Mouse (Mus musculus): ENCODE measurements around the gene Atxn7l3. TPM values are rescaled to one million over a fixed set of nuclear protein-coding genes. Genes with fewer than 3 reads are reported as not detected.

Atxn7l3 gene
- total and polyA plus RNA-seq, 3 experiments, result 24.0 to 60.0 (median 29.9) TPM

- ATAC-seq (ENCODE audit: extremely low read depth, insufficient number of reproducible peaks, low FRiP score, poor library complexity, severe bottlenecking) (no peak), DNase-seq (ENCODE audit: low spot score) (no peak)
- no peak overlapping the region for H3K4me3 ChIP-seq (ENCODE audit: low read depth, low read length)
Observed at GRCm38 (mm10) chr11:102338561-102338960, 42.1 kb upstream of the Atxn7l3 start.

GRCm38 (mm10) chr11:102337921-102338320 is 41.5 kb upstream of the Atxn7l3 start:
- ATAC-seq (ENCODE audit: extremely low read depth, insufficient number of reproducible peaks, low FRiP score, poor library complexity, severe bottlenecking), result no peak
- Histone ChIP-seq H3K4me1 (ENCODE audit: insufficient read depth, low read depth, low read length) (0 out of 2 replicates have a peak, but pooled peaks cover under 1% of the 10 kb centered on the region), H3K36me3 (replicated peaks) (no peaks in the 10 kb centered on the region), H3K4me3 (ENCODE audit: low read depth, low read length) (no peak overlapping the region), H3K9me3 (replicated peaks) (peaks cover 3% of the 10 kb centered on the region), H3K27me3 (ENCODE audit: insufficient read depth, low read length) (peaks cover 61% of the 10 kb centered on the region)
- TF ChIP-seq TAL1 (conservative IDR thresholded peaks at IDR 0.05; ENCODE audit: low read depth, low read length) (no peak), GATA1 (IDR thresholded peaks at IDR 0.05; ENCODE audit: borderline replicate concordance, low read length) (no peak), POLR2AphosphoS5 (IDR thresholded peaks at IDR 0.05; ENCODE audit: insufficient replicate concordance, low read depth, low read length) (no peak), GATA2 (IDR thresholded peaks at IDR 0.05; ENCODE audit: borderline replicate concordance, low read depth, low read length) (no peak), CTCF (IDR thresholded peaks at IDR 0.05; ENCODE audit: low read depth, low read length) (no peak)
- DNase-seq (ENCODE audit: low spot score), result no peak

More at GRCm38 (mm10) chr11:102338561-102338960, 42.1 kb upstream of the Atxn7l3 start:
- H3K4me1 ChIP-seq (ENCODE audit: insufficient read depth, low read depth, low read length), result 0 out of 2 replicates have a peak, but pooled peaks cover 2% of the 10 kb centered on the region
- peaks cover 60% of the 10 kb centered on the region for H3K27me3 ChIP-seq (ENCODE audit: insufficient read depth, low read length)
- peaks cover 3% of the 10 kb centered on the region for H3K9me3 ChIP-seq (replicated peaks)
- H3K36me3 ChIP-seq (replicated peaks), result no peaks in the 10 kb centered on the region
- TF ChIP-seq GATA1 (IDR thresholded peaks at IDR 0.05; ENCODE audit: borderline replicate concordance, low read length) (no peak), CTCF (IDR thresholded peaks at IDR 0.05; ENCODE audit: low read depth, low read length) (no peak), GATA2 (IDR thresholded peaks at IDR 0.05; ENCODE audit: borderline replicate concordance, low read depth, low read length) (no peak), TAL1 (conservative IDR thresholded peaks at IDR 0.05; ENCODE audit: low read depth, low read length) (no peak), POLR2AphosphoS5 (IDR thresholded peaks at IDR 0.05; ENCODE audit: insufficient replicate concordance, low read depth, low read length) (no peak)

- peaks cover 58% of the 10 kb centered on the region for H3K27me3 ChIP-seq (ENCODE audit: insufficient read depth, low read length)
- no peak overlapping the region for H3K4me3 ChIP-seq (ENCODE audit: low read depth, low read length)
- H3K9me3 ChIP-seq (replicated peaks), result peaks cover 3% of the 10 kb centered on the region
- DNase-seq (ENCODE audit: low spot score) (no peak), ATAC-seq (ENCODE audit: extremely low read depth, insufficient number of reproducible peaks, low FRiP score, poor library complexity, severe bottlenecking) (no peak)
- no peaks in the 10 kb centered on the region for H3K36me3 ChIP-seq (replicated peaks)
- no peaks in the 10 kb centered on the region for H3K4me1 ChIP-seq (ENCODE audit: insufficient read depth, low read depth, low read length)
- TF ChIP-seq CTCF (IDR thresholded peaks at IDR 0.05; ENCODE audit: low read depth, low read length) (no peak), POLR2AphosphoS5 (IDR thresholded peaks at IDR 0.05; ENCODE audit: insufficient replicate concordance, low read depth, low read length) (no peak), GATA1 (IDR thresholded peaks at IDR 0.05; ENCODE audit: borderline replicate concordance, low read length) (no peak)
Observed at GRCm38 (mm10) chr11:102336191-102336590, 39.8 kb upstream of the Atxn7l3 start.

DNA sequence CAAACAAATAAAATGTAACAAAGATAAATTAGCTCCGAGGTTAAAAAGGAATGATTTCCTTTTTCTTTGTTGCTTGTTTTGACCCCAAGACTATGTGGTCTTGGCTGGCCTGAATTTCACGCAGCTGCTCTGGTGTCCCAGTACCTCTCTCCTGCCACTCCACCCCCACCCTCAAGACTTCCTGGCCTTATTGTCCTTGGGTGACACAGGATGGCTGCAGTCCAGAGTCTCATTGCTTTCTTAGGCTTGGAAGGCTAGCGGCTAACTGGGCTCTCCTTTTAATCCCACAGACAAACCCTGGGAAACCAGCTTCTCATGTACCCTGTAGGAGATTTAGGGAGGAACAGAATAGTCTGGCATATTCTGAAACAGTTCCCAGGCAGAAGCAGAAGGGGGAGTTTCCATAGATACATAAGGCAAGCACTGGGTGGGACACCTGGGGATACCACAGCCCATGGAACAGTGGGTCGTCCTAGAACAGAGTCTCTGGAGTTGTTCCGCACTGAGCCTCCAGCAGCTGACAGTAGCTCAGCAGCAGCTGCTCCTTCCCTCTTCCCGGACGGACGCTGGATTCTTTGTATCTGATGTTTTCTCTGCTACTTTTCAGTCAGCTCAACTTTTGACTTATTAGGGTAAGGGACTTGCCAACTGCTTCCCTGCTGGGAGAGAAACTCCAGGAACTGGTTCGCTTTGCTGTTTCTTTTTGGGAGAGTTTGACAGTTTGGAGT is 38.7 kb upstream of the Atxn7l3 start:
- DNase-seq (ENCODE audit: low spot score), result no peak
- ATAC-seq (ENCODE audit: extremely low read depth, insufficient number of reproducible peaks, low FRiP score, poor library complexity, severe bottlenecking), result no peak
- Histone ChIP-seq H3K4me3 (ENCODE audit: low read depth, low read length) (no peak overlapping the region), H3K9me3 (replicated peaks) (peaks cover 3% of the 10 kb centered on the region), H3K27me3 (ENCODE audit: insufficient read depth, low read length) (peaks cover 65% of the 10 kb centered on the region), H3K4me1 (ENCODE audit: insufficient read depth, low read depth, low read length) (no peaks in the 10 kb centered on the region), H3K36me3 (replicated peaks) (no peaks in the 10 kb centered on the region)
- no peak for TF ChIP-seq GATA1 (IDR thresholded peaks at IDR 0.05; ENCODE audit: borderline replicate concordance, low read length)
- no peak for TF ChIP-seq GATA2 (IDR thresholded peaks at IDR 0.05; ENCODE audit: borderline replicate concordance, low read depth, low read length)
- no peak for TF ChIP-seq TAL1 (conservative IDR thresholded peaks at IDR 0.05; ENCODE audit: low read depth, low read length)
- no peak for TF ChIP-seq CTCF (IDR thresholded peaks at IDR 0.05; ENCODE audit: low read depth, low read length)

GRCm38 (mm10) chr11:102334010-102334409 is 37.6 kb upstream of the Atxn7l3 start:
- no peaks in the 10 kb centered on the region for H3K9me3 ChIP-seq (replicated peaks)
- peaks cover 59% of the 10 kb centered on the region for H3K27me3 ChIP-seq (ENCODE audit: insufficient read depth, low read length)
- H3K4me1 ChIP-seq (ENCODE audit: insufficient read depth, low read depth, low read length), result no peaks in the 10 kb centered on the region
- DNase-seq (ENCODE audit: low spot score) (no peak), ATAC-seq (ENCODE audit: extremely low read depth, insufficient number of reproducible peaks, low FRiP score, poor library complexity, severe bottlenecking) (no peak)
- H3K36me3 ChIP-seq (replicated peaks), result no peaks in the 10 kb centered on the region
- TF ChIP-seq CTCF (IDR thresholded peaks at IDR 0.05; ENCODE audit: low read depth, low read length) (no peak), GATA2 (IDR thresholded peaks at IDR 0.05; ENCODE audit: borderline replicate concordance, low read depth, low read length) (no peak), TAL1 (conservative IDR thresholded peaks at IDR 0.05; ENCODE audit: low read depth, low read length) (no peak), POLR2AphosphoS5 (IDR thresholded peaks at IDR 0.05; ENCODE audit: insufficient replicate concordance, low read depth, low read length) (no peak), GATA1 (IDR thresholded peaks at IDR 0.05; ENCODE audit: borderline replicate concordance, low read length) (no peak)
- H3K4me3 ChIP-seq (ENCODE audit: low read depth, low read length), result no peak overlapping the region

DNA sequence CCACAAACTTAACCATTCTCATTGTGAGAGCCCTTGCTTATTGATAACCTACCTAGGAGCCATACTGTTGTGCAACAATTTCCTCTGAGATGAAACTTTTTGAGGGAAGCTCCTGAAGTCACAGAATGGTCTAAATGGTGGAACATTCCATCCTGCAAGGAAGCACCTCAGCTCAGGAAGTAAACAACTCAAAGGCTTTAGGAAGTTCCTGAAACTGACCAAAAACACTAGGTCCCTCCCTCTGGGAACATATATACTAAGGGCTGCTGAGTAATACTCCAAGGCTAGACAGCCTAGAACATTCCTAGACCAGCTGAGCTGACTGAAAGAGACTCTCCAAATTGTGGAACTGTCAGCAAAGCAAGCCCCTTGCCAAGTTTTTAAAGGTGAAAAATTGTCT is 36.6 kb upstream of the Atxn7l3 start:
- TF ChIP-seq POLR2AphosphoS5 (IDR thresholded peaks at IDR 0.05; ENCODE audit: insufficient replicate concordance, low read depth, low read length) (no peak), GATA2 (IDR thresholded peaks at IDR 0.05; ENCODE audit: borderline replicate concordance, low read depth, low read length) (no peak), GATA1 (IDR thresholded peaks at IDR 0.05; ENCODE audit: borderline replicate concordance, low read length) (no peak), TAL1 (conservative IDR thresholded peaks at IDR 0.05; ENCODE audit: low read depth, low read length) (no peak), CTCF (IDR thresholded peaks at IDR 0.05; ENCODE audit: low read depth, low read length) (no peak)
- ATAC-seq (ENCODE audit: extremely low read depth, insufficient number of reproducible peaks, low FRiP score, poor library complexity, severe bottlenecking), result no peak
- no peak overlapping the region for H3K4me3 ChIP-seq (ENCODE audit: low read depth, low read length)
- H3K9me3 ChIP-seq (replicated peaks), result no peaks in the 10 kb centered on the region
- no peaks in the 10 kb centered on the region for H3K4me1 ChIP-seq (ENCODE audit: insufficient read depth, low read depth, low read length)
- no peaks in the 10 kb centered on the region for H3K36me3 ChIP-seq (replicated peaks)
- H3K27me3 ChIP-seq (ENCODE audit: insufficient read depth, low read length), result peaks cover 61% of the 10 kb centered on the region
- DNase-seq (ENCODE audit: low spot score), result no peak
